In genomic region chr11:4606541-4606940, GRCm38 (mm10) we compare ENCODE assay signal across 31 mouse cellular contexts. TPM values are rescaled to one million over a fixed set of nuclear protein-coding genes. Genes with fewer than 3 reads are reported as not detected.
DNase-seq lines count a peak whose midpoint lies in the region; ATAC-seq and TF ChIP-seq lines count a peak whose summit lies in the region.
"Had no signal": no experiment of that assay in that cellular context is flagged by ENCODE, and none has a peak within 500 bp of the region (broad histone marks: within the 10 kb centered on the region; RNA-seq: fewer than 3 reads in every experiment).

No protein-coding gene starts in this region.

- TF ChIP-seq EP300 in stomach, postnatal 0 days (optimal IDR thresholded peaks at IDR 0.05): peak; percentile 44

- DNase-seq in heart, adult 18-20 months: peak; percentile 61 to 64
- no peak for DNase-seq in heart, postnatal 4 days
- DNase-seq in Patski (ENCODE audit: low read depth, low spot score): no peak
- DNase-seq in stomach, postnatal 0 days (ENCODE audit: low spot score): no peak
- no peak for DNase-seq in layer of hippocampus, adult 2 months (ENCODE audit: low spot score in 2 of 2)
- DNase-seq: adrenal gland, adult 8-10 months; B cell, adult 2 months; cerebellum, adult 11 months; cerebellum, postnatal 25 days; embryo, embryonic 11 days; kidney, postnatal 36 days; liver, embryonic 13.5 days; lung, embryonic 14.5 days; thymus, postnatal 14 days had no signal

- no peak overlapping the region for H3K4me3 ChIP-seq in heart, embryonic 13.5 days
- H3K4me3 ChIP-seq in stomach, postnatal 0 days (ENCODE audit: low read depth, low read length): no peak overlapping the region
- no peak overlapping the region for H3K4me3 ChIP-seq in midbrain, embryonic 15.5 days
- no peak overlapping the region for H3K4me3 ChIP-seq in layer of hippocampus, adult 2 months
- H3K4me3 ChIP-seq: forebrain, embryonic 10.5 days; hindbrain, embryonic 13.5 days; limb, embryonic 12.5 days; liver, embryonic 13.5 days; neural tube, embryonic 12.5 days had no signal

- H3K27me3 ChIP-seq in Patski: peaks cover 10% of the 10 kb centered on the region
- H3K27me3 ChIP-seq in heart, embryonic 13.5 days (replicated peaks): no peaks in the 10 kb centered on the region
- H3K27me3 ChIP-seq in stomach, postnatal 0 days (ENCODE audit: control insufficient read depth, insufficient read depth, low read length): no peaks in the 10 kb centered on the region
- H3K27me3 ChIP-seq in midbrain, embryonic 15.5 days (replicated peaks): no peaks in the 10 kb centered on the region
- H3K27me3 ChIP-seq: hindbrain, embryonic 13.5 days; limb, embryonic 12.5 days; neural tube, embryonic 12.5 days had no signal

- H3K36me3 ChIP-seq in heart, embryonic 13.5 days: no peaks in the 10 kb centered on the region
- no peaks in the 10 kb centered on the region for H3K36me3 ChIP-seq in stomach, postnatal 0 days (ENCODE audit: control insufficient read depth, insufficient read depth, low read length)
- no peaks in the 10 kb centered on the region for H3K36me3 ChIP-seq in midbrain, embryonic 15.5 days (replicated peaks)
- H3K36me3 ChIP-seq: forebrain, embryonic 10.5 days; hindbrain, embryonic 13.5 days; limb, embryonic 12.5 days; liver, embryonic 13.5 days; neural tube, embryonic 12.5 days had no signal

- CTCF ChIA-PET in Patski (lab: Charles Lee): no interaction called here

- POLR2A ChIA-PET in Patski (lab: Charles Lee): interaction anchor here (1.3 to 2.0 kb wide), 2 partner anchors 11 to 13 kb away, joined by 3 to 6 read pairs; partner anchors contain the start of genes Gm11032 and Mtmr3

- no peak overlapping the region for H3K4me2 ChIP-seq in heart, embryonic 13.5 days
- H3K4me2 ChIP-seq in stomach, postnatal 0 days (replicated peaks; ENCODE audit: low read depth): no peak overlapping the region
- no peak overlapping the region for H3K4me2 ChIP-seq in midbrain, embryonic 15.5 days
- H3K4me2 ChIP-seq: hindbrain, embryonic 13.5 days; limb, embryonic 12.5 days; liver, embryonic 13.5 days; lung, embryonic 14.5 days; midbrain, embryonic 11.5 days; neural tube, embryonic 12.5 days had no signal

- H3K9me3 ChIP-seq in heart, embryonic 13.5 days: no peaks in the 10 kb centered on the region
- no peaks in the 10 kb centered on the region for H3K9me3 ChIP-seq in stomach, postnatal 0 days (ENCODE audit: control insufficient read depth, low read length)
- no peaks in the 10 kb centered on the region for H3K9me3 ChIP-seq in midbrain, embryonic 15.5 days
- H3K9me3 ChIP-seq: forebrain, embryonic 10.5 days; hindbrain, embryonic 13.5 days; limb, embryonic 12.5 days; liver, embryonic 13.5 days; neural tube, embryonic 12.5 days had no signal

- H3K27ac ChIP-seq in heart, embryonic 13.5 days (replicated peaks): peak overlapping the region; percentile 74
- no peak overlapping the region; the same call in 1 of the 2 replicates for H3K27ac ChIP-seq in stomach, postnatal 0 days (replicated peaks)
- H3K27ac ChIP-seq in midbrain, embryonic 15.5 days: no peak overlapping the region
- H3K27ac ChIP-seq in layer of hippocampus, adult 2 months: no peak overlapping the region
- H3K27ac ChIP-seq: forebrain, embryonic 10.5 days; hindbrain, embryonic 13.5 days; limb, embryonic 12.5 days; liver, embryonic 13.5 days; macrophage; neural tube, embryonic 12.5 days had no signal

- 50% methylated on average over 1 of the region's 1 CpGs for WGBS in heart, embryonic 13.5 days
- 63% methylated on average over 1 of the region's 1 CpGs for whole genome bisulfite sequencing in stomach, postnatal 0 days
- 80% methylated on average over 1 of the region's 1 CpGs for WGBS in midbrain, embryonic 15.5 days

- peak; percentile 31 for ATAC-seq in Patski
- no peak for ATAC-seq in heart, embryonic 13.5 days (ENCODE audit: extremely low read depth, insufficient number of reproducible peaks, low FRiP score, low TSS enrichment)
- peak; percentile 66; the same call in 1 of the 2 replicates for ATAC-seq in stomach, postnatal 0 days (ENCODE audit: low FRiP score, low TSS enrichment)
- no peak for ATAC-seq in midbrain, embryonic 15.5 days (replicated peaks)

- peaks cover 57% of the 10 kb centered on the region for H3K4me1 ChIP-seq in heart, embryonic 13.5 days
- H3K4me1 ChIP-seq in stomach, postnatal 0 days (replicated peaks; ENCODE audit: control insufficient read depth, insufficient read depth): peaks cover 7% of the 10 kb centered on the region; the same call in 1 of the 2 replicates
- peaks cover 12% of the 10 kb centered on the region; the same call in 1 of the 2 replicates for H3K4me1 ChIP-seq in midbrain, embryonic 15.5 days

- in situ Hi-C loops in Patski (cut with MboI; ENCODE audit: low pct_unique_long_range_greater_than_20kb): no loop called here

- TF ChIP-seq CTCF in Patski (IDR thresholded peaks at IDR 0.05): no peak
- no peak for TF ChIP-seq CTCF in stomach, postnatal 0 days (IDR thresholded peaks at IDR 0.05; ENCODE audit: low read depth)
- no peak for TF ChIP-seq CTCF in layer of hippocampus, adult 2 months (conservative IDR thresholded peaks at IDR 0.05)

- H3K9ac ChIP-seq in heart, embryonic 13.5 days: no peak overlapping the region
- H3K9ac ChIP-seq in stomach, postnatal 0 days (ENCODE audit: low read length): no peak overlapping the region
- no peak overlapping the region for H3K9ac ChIP-seq in midbrain, embryonic 15.5 days
- H3K9ac ChIP-seq: hindbrain, embryonic 13.5 days; limb, embryonic 12.5 days; liver, embryonic 13.5 days; lung, embryonic 14.5 days; neural tube, embryonic 12.5 days had no signal

RNA-seq across cellular contexts. Expression of gene Mtmr3, which starts 11.9 kb away (rescaled TPM):
- 10 to 100 TPM; 47.4 to 49.0 TPM for total RNA-seq in heart, adult 18-20 months (2021)
- total RNA-seq in heart, postnatal 4 days (2021): 10 to 100 TPM; 54.1 to 54.3 TPM
- 49.1 TPM for polyA plus RNA-seq in Patski (2021)
- 19.7 and 21.1 TPM in 2 replicates for polyA plus RNA-seq in heart, embryonic 13.5 days (2015; fragmentation: Nextera tagmentation; extraction: Ambion mirVana)
- 11.7 and 13.4 TPM in 2 replicates for polyA plus RNA-seq in stomach, postnatal 0 days (2015; fragmentation: Nextera tagmentation; extraction: Ambion mirVana)
- 42.1 and 42.2 TPM in 2 replicates for polyA plus RNA-seq in midbrain, embryonic 15.5 days (2015; fragmentation: Nextera tagmentation; extraction: Ambion mirVana)
- 10 to 100 TPM; 70.5 to 73.2 TPM for total RNA-seq in layer of hippocampus, adult 2 months (2021)

RNA-seq across cellular contexts. Expression of gene Gm11032, which starts 13.3 kb away (rescaled TPM):
- total RNA-seq in heart, adult 18-20 months (2021): not detected
- not detected for total RNA-seq in heart, postnatal 4 days (2021)
- not detected for polyA plus RNA-seq in Patski (2021)
- polyA plus RNA-seq in heart, embryonic 13.5 days (2015; fragmentation: Nextera tagmentation; extraction: Ambion mirVana): not detected in 2 replicates
- not detected in 2 replicates for polyA plus RNA-seq in stomach, postnatal 0 days (2015; fragmentation: Nextera tagmentation; extraction: Ambion mirVana)
- not detected in 2 replicates for polyA plus RNA-seq in midbrain, embryonic 15.5 days (2015; fragmentation: Nextera tagmentation; extraction: Ambion mirVana)
- not detected for total RNA-seq in layer of hippocampus, adult 2 months (2021)
- total RNA-seq: adrenal gland, adult 8-10 months; gastrocnemius, adult 18-20 months; granulocyte monocyte progenitor cell, adult 5-6 weeks; layer of hippocampus, postnatal 14 days; monocyte, adult 5-6 weeks had no signal
- polyA plus RNA-seq: embryonic facial prominence, embryonic 14.5 days; forebrain, embryonic 10.5 days; hindbrain, embryonic 13.5 days; intestine, embryonic 14.5 days; kidney, embryonic 14.5 days; limb, embryonic 12.5 days; liver, embryonic 13.5 days; lung, embryonic 14.5 days; macrophage; midbrain, embryonic 11.5 days; neural tube, embryonic 12.5 days; small intestine, adult 2 months; testis, adult 2 months had no signal

RNA-seq across cellular contexts. Expression of gene Ascc2, which starts 31.0 kb away (rescaled TPM):
- 10 to 100 TPM; 15.0 to 16.1 TPM for total RNA-seq in heart, adult 18-20 months (2021)
- total RNA-seq in heart, postnatal 4 days (2021): 10 to 100 TPM; 17.0 to 18.3 TPM
- polyA plus RNA-seq in Patski (2021): 32.6 TPM
- 21.6 and 22.3 TPM in 2 replicates for polyA plus RNA-seq in heart, embryonic 13.5 days (2015; fragmentation: Nextera tagmentation; extraction: Ambion mirVana)
- 20.2 and 21.4 TPM in 2 replicates for polyA plus RNA-seq in stomach, postnatal 0 days (2015; fragmentation: Nextera tagmentation; extraction: Ambion mirVana)
- polyA plus RNA-seq in midbrain, embryonic 15.5 days (2015; fragmentation: Nextera tagmentation; extraction: Ambion mirVana): 23.1 and 24.4 TPM in 2 replicates
- total RNA-seq in layer of hippocampus, adult 2 months (2021): 10 to 100 TPM; 23.7 to 25.0 TPM

Comparison
In these comparisons a context has a peak if more than half of its experiments do, and no peak if none do; other contexts are left out.
1. DNase-seq: peak in heart, adult 18-20 months (2 of 2); none in heart, postnatal 4 days (single experiment), Patski (single experiment), stomach, postnatal 0 days (single experiment) and layer of hippocampus, adult 2 months (0 of 2).
2. ATAC-seq: peak in Patski (single experiment) and stomach, postnatal 0 days (single experiment); none in heart, embryonic 13.5 days (single experiment) and midbrain, embryonic 15.5 days (single experiment).